Mouse (Mus musculus) kidney, postnatal 14 days (tissue): ENCODE measurements around the gene Hoxc6.

Source experiments
- DNase-seq: peaks from one replicate; pipeline ENCODE4 v3.0.0; 2022; ENCODE audit warnings: mixed read lengths

Gene Hoxc6

DNA sequence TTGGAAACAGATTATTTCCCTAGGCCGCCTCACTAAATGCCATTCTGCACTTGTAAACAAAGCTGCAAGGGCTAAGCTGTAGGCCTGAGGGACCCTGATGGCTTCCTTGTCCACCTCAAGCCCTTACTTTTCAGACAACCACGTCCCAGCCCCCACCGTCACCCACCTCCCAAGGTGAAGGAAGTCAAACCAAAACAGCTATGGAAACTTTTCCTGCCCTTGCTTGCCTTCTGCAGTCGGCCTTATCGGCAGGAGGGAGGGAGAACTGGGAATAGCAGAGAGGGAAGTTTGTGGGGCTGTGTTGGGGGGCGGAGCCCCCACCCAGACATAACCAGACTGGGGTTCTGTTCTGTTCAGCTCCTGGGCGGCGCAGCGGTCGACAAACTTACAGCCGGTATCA lies 5.9 kb upstream of the Hoxc6 start:
- no peak for DNase-seq

DNA sequence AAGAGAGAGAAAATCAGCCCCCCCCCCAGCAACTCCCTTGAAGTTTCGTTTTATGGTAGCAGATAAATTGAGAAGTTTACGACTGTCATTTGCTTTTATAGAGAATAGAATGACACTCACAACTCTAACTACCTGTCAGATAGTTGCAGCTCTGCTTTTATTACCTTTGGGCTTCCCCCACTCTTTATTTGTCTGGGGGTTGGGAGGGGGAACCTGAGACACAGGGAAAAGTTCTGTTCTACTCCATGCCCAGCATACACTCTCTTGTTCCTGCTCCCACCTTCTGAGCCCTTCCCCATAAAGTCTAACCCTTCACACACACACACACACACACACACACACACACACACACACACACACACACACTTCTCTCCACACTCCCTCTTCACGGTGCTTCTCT lies 5.2 kb upstream of the Hoxc6 start:
- DNase-seq, result no peak

DNA sequence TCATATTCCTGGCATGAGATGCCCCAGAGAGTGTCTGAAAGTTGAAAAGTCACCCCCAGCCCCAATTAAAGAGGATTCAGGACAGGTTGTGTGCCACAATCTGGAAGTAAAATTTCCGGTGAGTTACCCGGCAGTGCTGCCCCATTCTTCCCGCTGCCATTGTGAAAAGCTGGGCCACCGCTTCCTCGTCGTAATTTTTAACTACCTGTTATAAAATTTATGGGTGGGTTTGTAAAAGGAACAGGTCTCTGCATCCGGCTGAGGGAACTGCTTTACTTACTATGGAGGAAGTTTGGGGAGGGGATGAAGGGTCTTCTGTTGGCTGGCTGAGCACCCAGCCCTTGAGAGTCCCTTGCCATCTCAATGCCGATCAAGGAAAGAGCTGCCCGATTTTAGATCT lies 1.5 kb upstream of the Hoxc6 start:
- no peak for DNase-seq

DNA sequence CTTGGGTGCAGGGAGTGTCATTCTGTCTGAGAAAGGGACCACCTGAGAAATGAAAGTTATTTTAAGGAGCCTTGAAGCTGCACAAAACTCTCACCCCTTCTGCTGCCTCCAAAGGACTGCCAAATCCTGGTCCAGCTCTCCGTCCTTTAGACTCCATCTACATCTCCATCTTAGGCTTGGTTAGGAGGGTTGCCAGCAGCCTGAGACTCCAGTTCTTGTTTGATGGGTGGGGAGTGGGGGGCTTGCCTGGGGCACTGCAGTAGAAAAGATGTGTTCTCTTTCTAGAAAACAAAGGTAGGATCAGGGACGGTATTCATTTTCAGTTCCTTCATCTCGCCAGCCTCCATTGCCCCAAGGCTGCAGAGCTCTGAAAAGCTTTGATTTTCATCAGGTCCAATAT lies 626 bp upstream of the Hoxc6 start:
- DNase-seq, result no peak

DNA sequence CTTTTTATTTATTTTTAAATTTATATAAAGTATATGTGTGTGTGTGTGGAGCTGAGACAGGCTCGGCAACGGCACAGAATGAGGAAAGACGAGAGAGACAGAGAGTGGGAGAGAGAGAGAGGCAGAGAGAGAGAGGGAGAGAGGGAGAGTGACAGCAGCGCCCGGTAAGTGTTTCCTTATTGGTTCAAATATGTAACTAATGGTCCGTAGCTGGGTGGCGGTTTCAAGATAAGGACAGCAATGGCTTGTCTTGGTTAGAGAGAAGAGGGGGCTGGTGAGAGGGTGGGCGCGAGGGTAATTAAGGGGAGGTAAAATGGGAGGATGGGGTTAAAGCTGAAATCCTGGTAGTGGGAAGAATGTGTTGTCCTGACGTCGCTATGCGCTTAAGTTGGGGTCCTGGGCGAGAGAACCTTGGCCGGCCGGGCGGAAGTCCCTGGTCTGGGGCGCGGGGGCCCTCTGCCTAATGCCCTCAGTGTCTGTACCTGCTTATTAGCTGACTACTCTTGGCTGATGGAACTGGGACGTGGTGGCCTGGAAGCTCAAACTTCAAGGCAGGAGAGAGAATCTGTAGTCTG lies 638 bp downstream of the Hoxc6 start:
- DNase-seq, result no peak

DNA sequence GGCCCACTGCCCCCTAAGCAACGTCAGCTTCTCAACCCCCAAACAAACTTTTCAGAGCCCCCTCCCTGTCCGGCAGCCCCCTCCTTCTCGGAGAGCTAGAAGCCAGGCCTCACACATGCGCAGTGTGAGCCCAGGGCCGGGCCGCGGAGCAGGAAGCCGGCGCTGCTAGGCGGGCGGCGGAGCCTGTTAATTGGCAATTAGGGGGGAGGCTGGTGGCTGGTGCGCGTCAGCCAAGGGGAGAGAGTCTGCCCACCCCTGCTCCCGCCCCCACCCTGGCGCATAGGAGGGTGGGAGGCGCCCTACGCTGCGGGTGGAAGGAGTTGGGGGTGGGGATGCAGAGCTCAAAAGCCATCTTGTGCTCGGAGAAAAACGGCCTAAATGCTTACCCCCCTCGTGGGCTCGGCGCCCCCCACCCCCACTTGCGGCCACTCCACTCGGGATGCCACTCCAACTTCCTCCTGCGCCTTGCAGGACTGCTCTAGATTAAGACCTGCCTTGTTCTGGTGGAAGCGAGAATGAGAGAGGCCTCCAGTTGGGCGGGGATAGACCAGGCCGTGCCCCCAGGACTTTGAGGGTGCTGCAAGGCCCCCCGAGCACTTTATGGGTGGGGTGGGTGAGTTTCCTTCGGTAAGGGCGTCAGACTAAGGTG lies 1.2 kb downstream of the Hoxc6 start:
- DNase-seq, result peak; percentile 94

DNA sequence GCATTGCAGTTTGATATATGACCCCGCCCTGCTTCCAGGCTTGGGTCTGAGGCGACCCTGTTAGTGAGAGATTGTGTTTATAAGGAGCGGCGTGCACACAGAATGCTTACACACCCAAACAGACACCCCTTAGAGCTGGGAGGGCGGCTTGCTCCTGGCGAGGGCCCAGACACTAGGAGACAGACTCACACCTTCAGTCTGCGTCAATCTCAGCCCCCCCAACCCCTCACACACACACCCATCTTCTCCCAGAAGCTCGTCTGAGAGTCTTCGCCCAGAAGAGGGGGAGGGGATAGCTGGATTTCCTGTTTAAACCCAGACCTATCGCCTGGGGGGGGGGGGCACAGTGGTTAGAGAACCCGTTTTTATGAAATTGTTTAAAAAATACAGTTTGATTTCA lies 1.9 kb downstream of the Hoxc6 start:
- DNase-seq, result no peak

DNA sequence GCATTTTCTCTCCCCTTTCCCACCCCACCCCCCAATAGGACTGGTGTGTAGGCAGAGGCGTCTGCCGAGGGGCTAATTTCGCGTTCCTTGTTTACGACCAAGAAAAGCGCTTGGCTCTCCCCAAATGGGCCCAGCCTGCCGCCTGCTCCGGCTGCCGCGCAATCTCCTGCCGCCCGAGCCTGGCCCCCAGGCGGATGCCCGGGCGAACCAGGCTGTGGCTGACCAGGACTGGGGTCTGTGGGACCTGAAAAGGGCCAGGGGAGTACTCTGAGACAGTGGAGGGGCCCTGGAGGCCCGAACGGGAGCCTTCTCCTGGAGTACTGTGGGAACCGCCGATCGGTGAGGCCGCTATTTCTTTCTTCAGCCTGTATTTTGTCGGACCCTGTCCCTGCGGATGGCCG lies 2.4 kb downstream of the Hoxc6 start:
- DNase-seq, result no peak

DNA sequence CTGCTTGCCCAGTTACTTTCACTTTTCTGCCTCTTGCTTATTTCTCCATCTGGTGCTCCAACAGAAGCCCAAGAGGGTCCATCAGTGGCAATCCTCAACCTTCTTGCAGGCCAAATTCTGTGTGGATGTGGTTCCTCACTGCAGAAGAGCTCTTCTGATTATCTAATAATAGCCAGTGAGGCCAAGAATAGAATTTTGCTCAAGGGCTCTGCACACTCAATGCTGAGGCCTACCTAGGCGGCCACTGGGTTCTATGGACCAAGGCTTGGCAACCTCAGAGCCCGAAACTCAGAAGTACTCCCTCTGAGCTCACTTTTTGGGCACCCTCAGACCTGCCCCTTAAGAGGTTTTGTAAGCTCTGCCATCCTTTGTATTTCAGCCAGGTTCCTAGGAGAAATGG lies 3.3 kb downstream of the Hoxc6 start:
- DNase-seq, result no peak

- DNase-seq, result no peak
Measured at GRCm38 (mm10) chr15:103002156-103002555, 4.1 kb downstream of the Hoxc6 start.

DNA sequence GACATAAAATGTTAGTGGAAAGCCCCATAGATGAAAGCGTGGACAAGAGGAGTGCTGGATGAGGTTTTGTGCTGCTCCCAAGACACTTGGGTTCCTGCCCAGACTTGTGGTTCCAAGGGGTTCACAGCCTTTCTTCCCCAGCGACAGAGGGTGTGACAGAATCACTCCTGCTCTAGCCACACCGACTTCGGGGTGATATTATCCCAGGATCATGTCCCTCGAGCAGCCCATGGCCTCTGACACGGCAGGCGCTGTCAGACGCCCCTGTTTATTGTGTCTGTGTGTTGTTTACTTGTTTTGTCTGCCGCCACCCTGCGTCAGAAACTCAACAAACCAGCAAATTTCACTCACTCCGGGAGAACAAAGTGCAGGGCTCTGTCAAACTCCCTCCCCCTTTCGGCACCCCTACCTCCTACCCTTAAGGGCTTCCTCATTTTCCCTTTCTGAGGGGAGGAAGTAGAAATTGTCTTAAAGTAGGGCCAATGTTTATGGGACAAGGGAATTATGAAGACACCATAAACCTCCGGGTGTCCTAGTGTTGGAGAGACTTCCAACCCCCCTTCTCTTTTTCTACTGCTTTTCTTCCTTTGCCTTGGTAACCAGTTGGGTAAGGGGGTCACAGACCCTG lies 4.9 kb downstream of the Hoxc6 start:
- DNase-seq, result no peak

GRCm38 (mm10) chr15:103005308-103005707 lies 7.3 kb downstream of the Hoxc6 start:
- no peak for DNase-seq

- no peak for DNase-seq
Measured at GRCm38 (mm10) chr15:103005797-103006196, 7.7 kb downstream of the Hoxc6 start.

- no peak for DNase-seq
Measured at GRCm38 (mm10) chr15:103006326-103006725, 8.3 kb downstream of the Hoxc6 start.

- no peak for DNase-seq
Measured at GRCm38 (mm10) chr15:103009265-103010111, 11.4 kb downstream of the Hoxc6 start.

GRCm38 (mm10) chr15:103010112-103010846 lies 12.2 kb downstream of the Hoxc6 start:
- no peak for DNase-seq

DNA sequence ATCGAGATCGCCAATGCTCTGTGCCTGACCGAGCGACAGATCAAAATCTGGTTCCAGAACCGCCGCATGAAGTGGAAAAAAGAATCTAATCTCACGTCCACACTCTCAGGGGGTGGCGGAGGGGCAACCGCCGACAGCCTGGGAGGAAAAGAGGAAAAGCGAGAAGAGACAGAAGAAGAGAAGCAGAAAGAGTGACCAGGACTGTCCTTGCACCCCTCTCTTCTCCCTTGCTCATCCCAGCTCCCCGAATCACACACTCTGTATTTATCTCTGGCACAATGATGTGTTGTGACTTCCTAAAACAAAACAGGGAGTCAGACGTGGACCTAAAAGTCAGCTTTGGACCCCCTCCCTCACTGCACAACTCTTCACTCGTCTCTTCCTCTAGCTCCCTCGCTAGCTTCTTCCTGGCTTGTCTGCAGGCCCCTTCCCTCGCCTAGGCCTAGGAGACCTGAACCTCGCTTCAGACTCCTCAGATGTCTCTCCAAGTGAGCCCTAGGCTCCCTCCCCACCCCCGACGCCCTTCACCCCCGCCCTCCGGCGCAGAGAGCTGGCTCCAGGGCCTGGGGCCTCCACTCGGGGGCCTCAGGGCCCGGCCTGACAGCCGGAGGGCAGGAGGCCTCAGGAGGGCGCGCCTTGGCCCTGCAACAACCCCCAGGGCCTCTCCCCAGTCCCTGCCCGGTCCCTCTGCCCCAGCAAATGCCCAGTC lies 12.9 kb downstream of the Hoxc6 start:
- no peak for DNase-seq

DNA sequence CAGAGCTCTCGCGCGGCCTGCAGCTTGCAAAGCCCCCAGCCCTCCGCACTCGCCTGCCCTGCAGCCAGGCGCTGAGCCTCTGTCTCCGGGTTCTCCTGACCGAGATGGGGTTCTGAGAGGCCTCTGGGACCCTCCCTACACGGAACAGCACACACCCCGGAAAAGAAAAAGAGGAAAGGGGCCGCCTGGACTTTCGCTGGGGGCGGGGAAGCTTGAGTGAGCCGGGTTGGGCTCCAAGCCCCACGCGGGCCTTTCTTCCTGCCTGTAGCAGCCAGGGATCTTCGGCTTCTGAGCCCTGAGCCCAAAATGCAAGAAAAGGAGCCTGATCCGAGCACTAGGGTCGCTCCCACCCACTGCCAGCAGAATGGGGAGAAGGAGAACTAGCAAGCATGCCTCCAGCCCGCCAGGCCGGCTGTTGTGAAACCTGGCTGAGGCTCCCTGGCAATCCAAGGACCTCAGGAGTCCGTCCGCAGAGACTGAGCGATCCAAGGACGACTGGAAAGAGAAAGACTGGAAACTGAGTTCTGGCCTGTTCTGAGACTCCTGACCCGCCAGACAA lies 13.9 kb downstream of the Hoxc6 start:
- DNase-seq, result no peak

GRCm38 (mm10) chr15:103013238-103013984 lies 15.4 kb downstream of the Hoxc6 start:
- peak; percentile 74 for DNase-seq

GRCm38 (mm10) chr15:103014166-103015008 lies 16.3 kb downstream of the Hoxc6 start:
- peak; percentile 75 for DNase-seq
